Mouse (Mus musculus): Measurements from ENCODE around the gene Iqcb1.
A peak's percentile ranks its signal among the peaks of the same experiment; 100 is the strongest.
"Not testable (repeated sequence)": the region's sequence is repeated elsewhere in the genome, so short reads cannot be mapped to it uniquely, and the experiment has no call there.

Gene Iqcb1

DNA sequence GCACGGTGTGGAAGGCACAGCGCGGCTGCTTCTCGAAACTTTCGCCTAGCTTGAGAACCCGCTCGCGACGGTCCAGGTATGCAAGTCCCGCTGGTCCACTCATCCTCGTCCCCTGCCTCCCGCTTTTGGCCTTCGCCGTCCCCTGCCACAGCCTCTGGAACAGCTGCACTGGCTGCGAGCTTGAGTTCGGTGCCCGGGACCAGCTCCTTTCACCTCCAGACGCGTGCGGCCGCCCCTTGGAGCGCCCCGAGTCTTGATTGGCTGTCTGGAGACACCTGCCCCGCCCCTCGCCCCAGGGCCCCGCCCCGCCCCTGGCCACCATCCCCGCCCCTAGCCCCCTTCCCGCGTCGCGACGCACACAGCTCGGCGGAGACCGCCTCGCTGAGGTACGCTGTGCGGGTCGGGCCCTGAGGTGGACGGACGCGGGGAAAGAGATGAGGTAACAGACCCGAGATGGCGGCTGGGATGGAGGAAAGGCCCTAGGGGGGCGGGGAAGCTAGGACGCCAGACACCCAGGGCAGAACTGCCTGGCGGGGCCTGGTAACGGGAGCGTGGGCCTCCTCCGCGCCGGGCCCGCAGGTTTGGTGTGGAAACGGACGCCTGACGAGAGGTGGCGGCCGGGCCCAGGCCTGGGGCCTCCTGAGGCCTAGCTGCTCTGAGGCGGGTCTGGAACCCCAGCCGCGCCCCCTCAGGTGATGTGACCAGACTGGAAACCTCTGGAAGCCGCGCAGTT, at the start of gene Iqcb1:
TSS of gene Iqcb1 (plus strand) at position 332 of the 733 bp plus-strand sequence.
- DNase-seq (ENCODE audit: low spot score in 2 of 2) = peak; percentile 73 to 78

DNA sequence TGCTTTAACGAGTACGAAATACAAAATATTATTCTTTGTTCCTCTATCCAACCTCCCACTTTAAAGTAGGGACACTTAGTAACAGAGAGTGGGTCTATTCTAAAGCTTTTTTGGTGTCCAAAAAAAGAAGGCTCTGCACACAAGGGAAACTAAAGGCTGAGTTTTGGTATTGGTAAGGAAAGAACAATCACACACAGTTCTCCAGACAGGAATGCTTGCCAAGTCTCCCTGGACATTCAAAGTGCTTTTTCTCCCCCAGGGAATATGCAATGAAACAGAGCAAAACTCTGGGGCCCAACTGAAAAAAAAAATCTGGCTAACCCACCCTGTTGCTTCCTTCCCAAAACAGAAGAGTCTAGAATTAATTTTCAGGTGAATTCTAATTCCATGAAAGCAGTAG, 44.0 kb upstream of the Iqcb1 start:
- no peak for DNase-seq (ENCODE audit: low spot score in 2 of 2)

DNA sequence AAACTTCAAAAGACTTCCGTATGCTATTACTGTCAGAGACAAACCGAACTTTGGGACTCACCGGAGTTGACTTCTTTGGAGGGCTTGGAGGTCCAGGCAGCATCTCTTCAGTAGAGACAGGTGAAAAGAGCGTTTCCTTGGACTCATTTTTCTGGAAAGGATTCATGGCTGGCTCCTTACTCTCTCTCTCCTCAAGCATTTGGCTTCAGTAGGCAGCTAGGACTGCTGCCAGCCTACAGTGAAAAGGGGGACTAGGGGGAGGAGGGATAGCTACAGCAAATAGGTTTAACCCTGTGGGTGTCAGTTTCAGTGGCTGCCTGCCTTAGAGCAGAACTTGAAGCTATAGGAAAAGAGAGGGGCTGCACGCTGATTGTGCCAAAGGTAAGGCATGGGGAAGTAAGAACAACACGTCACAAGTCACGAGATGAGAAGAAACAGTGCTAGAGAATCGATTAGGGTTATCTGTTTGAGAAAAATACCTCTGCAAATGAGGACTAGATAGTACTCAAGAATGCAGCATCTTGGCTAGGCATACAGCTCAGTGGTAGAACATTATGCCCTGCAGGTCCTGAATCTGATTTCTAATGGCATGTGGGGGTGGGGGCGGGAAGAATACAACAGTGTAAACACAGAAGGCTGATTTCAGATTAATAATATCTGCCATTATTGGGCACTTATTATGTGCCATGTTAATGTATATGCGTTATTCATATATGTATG, 43.4 kb upstream of the Iqcb1 start, which contains the start of gene Slc15a2:
TSS of gene Slc15a2 (minus strand) at position 369 of the 720 bp plus-strand sequence.
- DNase-seq (ENCODE audit: low spot score in 2 of 2) = no peak

DNA sequence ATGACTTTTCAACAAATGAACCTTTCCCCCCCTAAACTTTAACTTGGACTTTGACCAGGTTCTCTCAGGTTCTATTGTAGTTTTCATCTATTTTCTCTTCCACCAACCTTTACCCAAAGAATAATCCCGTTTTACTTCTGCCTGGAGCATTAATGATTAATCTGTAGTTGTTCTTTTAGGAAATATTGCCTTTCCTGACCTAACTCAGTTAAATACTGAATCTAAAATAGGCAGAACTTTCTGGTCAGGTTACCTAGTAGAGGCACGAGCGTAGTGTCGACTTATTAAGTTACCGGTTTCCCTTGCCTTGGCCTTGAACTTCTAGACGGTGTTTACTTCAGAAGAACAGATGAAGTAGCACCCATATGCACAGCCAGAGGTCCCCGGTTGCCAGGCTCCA, 41.7 kb upstream of the Iqcb1 start:
- no peak for DNase-seq (ENCODE audit: low spot score in 2 of 2)

DNA sequence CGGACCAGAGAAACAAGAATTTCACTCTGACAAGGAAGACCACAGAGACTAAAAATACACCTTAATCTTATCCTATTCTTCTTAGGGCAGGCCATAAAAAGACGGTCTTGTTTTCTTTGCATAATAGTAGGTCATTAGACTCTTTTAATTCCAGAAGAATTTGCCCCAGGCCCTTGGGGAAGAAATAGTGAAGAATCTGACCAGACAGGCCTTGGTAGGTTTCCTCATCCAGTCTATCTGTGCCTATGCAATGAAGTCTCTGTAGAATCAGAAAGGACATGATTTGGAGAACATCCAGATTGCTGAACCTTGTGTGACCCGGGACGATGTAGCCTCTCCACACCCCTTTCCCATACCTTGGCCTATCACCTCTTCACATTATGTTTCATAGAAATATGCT, 38.0 kb upstream of the Iqcb1 start:
- DNase-seq (ENCODE audit: low spot score in 2 of 2) = no peak

DNA sequence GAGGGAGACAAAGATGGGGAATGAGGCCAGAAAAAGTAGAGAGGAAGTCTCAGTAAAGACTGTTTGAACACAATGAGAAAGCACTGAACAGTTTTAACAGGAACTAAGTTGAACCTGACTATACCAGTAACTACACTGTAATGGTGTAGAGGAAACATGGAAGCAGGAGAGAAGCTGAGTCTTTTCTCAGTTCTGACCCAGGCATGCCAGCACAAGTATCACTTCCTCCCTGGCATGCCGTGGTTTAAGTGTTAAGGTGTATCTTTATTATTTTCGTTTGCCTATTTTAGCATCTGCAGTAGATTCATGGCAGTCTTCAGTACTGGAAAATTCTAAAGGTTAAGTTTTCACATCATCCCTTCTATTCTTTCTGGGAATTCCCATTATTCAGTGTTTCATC, 33.2 kb upstream of the Iqcb1 start:
- no peak for DNase-seq (ENCODE audit: low spot score in 2 of 2)

DNA sequence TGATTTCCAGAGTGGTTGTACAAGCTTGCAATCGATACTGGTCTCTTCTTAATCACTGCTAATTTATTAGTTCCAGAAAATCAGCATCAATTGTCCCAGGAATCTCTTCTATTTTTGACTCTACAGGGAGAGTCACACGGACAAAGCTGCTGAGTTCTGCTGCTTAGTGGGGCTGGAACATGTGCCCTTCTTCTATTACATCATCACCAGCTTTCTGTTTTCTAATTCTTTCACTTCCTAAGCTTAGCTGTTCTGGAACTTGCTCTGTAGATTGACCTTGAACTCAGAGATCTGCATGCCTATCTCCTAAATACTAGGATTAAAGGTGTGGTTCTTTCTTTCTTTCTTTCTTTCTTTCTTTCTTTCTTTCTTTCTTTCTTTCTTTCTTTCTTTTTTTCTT, 29.9 kb upstream of the Iqcb1 start:
- no peak for DNase-seq (ENCODE audit: low spot score in 2 of 2)

DNA sequence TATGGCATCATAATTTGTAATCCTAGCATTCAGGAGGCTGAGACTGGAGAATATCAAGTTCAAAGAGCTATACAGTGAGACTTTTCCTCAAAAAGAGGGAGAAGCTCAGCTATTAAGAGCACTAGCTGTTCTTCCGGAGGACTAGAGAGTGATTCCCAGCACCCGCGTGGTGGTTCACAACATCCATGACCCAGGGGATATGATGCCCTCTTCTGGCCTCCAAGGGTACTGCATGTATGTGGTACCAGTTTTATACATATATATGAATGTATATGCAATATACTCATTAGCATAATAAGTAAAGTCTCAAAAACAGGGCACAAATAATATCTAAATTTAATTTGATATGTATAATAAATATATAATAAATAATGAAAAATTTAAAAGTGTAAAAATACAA, 25.8 kb upstream of the Iqcb1 start:
- DNase-seq (ENCODE audit: low spot score in 2 of 2) = no peak

DNA sequence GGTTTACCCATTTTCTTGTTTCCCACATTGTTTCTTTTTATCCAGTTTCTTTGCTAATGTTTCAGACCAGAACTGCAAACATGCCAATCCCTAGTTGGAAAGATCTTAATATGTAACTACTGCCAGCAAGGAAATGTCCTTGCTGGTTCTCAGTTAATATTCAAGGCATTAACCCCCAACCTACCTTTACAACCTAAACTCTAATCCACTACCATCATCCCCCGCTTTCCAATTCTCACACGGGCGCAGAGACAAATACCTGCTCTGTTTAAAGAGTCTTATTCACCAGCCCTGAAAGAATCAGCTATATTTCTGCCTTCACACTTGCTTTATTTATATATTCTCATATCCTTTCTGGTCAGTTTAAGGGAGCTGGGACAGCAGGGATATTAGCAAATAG, 19.6 kb upstream of the Iqcb1 start:
- no peak for DNase-seq (ENCODE audit: low spot score in 2 of 2)

DNA sequence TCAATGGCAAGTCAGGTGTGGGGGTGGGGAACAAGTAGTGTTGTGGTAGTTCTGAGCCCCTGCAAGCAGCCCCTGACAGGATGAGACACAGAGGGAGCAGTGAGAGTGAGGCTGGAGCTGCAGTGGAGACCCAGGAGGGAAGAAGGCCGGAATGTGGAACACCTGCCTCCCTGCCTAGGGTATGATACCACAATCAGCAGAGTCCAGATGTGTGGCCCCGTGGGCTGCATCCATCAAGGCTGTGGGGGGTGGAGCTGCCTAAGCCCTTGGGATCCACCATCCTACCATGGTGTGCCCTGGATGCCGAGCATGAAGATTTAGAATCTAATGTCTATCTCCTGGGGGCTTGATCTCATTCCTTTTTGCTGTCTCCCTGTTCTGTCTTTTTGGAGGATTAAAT, 14.5 kb upstream of the Iqcb1 start:
- DNase-seq (ENCODE audit: low spot score in 2 of 2) = no peak

DNA sequence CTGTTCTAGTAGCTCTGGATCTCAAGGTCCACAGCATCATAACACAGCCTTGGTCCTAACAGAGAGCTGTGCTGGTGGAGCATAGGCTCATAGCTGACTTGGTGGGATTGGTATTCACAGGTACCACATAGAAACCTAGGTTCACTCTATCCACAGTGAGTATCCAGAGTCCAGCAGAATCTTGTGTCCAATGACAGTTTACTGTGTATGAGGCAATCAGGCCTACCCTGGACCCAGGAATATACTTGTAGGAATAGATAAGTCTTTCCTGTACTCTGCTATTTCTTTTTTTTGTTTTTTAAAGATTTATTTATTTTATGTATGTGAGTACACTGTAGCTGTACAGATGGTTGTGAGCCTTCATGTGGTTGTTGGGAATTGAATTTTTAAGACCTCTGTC, 11.3 kb upstream of the Iqcb1 start:
- no peak for DNase-seq (ENCODE audit: low spot score in 2 of 2)

DNA sequence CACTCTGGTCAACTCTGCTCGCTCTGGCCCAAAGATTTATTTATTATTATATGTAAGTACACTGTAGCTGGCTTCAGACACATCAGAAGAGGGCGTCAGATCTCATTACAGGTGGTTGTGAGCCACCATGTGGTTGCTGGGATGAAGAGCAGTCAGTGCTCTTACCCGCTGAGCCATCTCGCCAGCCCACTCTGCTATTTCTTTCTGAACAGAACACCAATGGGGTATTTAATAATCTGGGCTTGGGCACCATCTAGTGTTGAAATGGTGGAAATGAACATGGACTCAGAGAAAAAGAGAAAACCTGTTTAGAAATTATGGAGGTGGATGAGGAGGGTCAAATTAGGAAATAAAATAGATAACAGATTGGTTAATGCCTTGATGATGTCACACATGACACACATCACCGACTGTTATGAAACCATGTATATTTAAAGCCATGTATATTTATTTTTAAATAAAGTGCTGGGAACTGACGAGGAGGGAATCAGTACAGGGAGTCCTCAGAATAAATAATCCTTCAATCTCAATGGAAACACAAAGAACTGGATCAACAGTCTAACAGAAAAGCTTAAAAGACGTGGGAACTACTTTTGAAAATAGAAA, 10.8 kb upstream of the Iqcb1 start:
- DNase-seq (ENCODE audit: low spot score in 2 of 2) = peak in 1 of 2 experiments; percentile 56

DNA sequence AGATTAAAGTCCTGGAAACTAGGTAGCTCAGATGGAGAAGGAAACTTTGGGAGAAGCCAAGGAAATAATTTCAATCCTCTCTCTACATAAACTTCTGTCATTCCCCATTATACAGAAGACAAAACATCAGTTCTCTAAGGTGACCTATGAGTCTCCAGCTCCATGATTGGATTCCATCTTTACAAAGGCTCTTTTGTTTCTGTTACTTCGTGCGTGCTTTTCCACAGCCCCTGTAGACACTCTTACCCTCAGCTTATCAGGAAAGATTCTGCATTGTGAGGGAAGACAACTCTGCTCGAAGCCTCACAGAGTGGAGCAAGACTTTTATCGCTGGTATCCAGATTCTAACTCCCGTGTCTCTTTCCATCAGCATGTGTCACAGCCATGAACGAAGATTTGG, 8.2 kb upstream of the Iqcb1 start:
- DNase-seq (ENCODE audit: low spot score in 2 of 2) = no peak

DNA sequence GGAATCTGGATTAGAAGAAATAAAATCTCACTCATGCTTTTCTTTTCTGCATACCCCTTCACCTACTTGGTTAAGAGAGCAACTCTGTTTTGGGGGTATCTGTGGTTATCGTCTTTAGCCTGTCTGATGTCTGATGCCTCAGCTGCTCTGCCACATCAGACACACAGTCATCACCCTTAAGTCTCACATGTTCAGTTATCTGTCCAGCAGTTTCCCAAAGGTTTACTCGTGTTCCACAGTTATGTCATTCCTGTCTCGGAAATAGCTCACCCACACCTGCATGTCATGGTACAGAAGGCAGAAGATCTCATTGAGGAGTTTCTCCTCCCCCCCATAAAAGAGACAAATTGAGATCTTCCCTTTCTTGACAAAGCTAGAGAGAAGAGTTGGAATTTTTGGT, 7.4 kb upstream of the Iqcb1 start:
- DNase-seq (ENCODE audit: low spot score in 2 of 2) = no peak

DNA sequence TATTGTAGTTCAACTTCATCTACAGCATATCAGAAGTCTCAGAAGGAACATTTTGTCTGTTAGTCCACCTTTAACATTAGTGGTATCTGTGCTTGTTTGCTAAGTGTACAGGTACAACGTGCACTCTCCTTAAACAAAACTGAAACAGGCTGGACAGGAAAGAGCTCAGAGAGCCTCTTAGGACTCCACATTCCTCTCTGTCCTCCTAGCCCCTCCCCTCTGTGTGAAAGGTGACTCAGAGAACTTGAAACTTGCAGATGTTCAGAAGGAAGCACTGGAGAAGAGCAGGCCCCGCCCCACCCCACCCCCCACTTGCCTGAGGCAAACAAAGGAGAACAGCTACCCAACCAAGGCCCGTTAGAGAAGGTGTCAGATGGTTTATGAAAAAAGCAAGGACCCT, 6.7 kb upstream of the Iqcb1 start:
- DNase-seq (ENCODE audit: low spot score in 2 of 2) = no peak

DNA sequence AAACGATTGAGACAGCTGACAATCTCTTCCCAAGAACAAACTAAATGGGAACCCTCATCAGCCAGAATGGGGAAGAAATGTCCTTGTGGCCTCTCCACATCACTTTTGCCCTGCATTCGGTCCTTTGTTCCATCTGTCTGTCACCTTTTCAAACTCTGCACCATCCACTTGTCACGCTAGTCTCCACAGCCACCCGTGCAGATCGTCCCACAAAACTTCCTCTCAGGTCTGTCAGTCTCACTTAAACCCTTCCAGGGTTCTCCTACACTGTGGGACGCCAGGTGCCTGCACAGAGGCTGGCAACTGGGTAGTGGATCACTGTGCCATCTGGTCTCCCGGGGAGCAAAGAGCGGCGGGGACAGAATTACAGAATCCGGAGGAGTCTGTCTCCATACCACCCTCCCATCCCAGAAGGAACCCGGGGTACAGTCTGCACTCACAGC, 553 bp upstream of the Iqcb1 start:
- DNase-seq (ENCODE audit: low spot score in 2 of 2) = no peak

DNA sequence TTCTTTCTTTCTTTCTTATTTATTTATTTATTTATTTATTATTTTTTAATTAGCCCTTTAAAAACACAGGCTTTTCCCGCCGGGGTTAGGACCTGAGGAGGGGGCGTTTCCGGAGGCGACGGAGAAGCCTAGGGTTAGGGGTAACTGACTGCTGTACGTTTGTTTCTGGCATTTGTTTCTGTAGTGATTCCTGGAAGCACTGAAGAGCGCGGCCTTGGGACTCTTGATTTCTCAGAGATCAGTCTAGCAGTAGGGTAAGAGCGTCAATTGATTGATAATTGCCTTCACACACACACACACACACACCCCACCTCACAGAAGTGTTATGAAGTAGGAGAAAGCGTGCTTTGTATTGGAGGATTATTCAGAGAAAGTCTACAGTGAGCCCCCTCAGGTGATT, 635 bp downstream of the Iqcb1 start:
- no peak for DNase-seq (ENCODE audit: low spot score in 2 of 2)

DNA sequence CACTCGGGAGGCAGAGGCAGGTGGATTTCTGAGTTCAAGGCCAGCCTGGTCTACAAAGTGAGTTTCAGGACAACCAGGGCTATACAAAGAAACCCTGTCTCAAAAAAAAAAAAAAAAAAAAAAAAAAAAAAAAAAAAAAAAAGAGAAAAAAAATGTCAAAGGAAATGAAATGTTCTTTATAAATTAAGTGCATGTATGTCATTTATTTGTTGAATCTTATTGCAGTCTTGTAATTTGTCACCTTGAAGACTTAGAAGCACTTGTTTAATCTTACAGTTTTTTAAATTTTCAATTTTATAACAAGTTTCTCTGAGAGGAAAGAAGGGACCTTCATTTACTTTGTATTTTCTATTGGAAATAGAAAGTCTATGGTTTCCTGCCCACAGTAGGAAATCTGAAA, 18.7 kb downstream of the Iqcb1 start:
- not testable (repeated sequence) for DNase-seq (ENCODE audit: low spot score in 2 of 2)

DNA sequence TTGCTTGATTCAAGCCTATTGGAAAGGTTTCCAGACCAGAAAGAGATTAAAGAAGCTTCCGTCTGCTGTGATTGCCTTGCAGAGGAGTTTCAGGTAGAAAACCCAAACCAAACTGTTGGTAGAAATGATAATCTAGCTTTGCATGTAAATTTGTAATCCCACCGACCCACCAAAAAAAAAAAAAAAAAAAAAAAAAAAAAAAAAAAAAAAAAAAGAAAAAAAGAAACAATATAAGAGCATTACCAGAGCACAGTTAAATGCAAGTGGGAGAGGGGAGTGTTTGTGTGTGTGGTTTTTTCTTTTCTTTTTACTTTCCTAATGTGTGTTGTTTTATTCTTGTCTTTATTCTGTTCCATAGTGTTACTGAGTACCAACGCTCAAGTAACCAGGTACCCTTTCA, 23.0 kb downstream of the Iqcb1 start:
- no peak for DNase-seq (ENCODE audit: low spot score in 2 of 2)

DNA sequence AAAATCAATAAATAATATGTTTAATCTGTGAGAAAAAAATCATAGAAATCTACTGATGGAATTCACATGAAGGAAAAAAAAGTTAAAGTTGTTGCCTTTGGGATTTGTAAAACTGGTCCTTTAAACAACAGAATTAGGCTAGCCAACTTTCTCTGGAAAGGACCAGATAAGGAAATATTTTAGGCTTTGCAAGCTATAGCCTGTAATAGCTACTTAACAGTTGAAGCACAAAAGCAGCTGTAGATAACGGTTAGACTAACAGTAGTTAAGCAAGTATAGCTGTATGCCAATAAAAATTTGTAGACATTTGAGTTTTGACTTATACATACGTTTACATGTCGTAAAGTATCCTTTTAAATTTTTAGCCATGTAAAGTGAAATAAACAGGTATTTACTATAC, 35.4 kb downstream of the Iqcb1 start:
- DNase-seq (ENCODE audit: low spot score in 2 of 2) = no peak

DNA sequence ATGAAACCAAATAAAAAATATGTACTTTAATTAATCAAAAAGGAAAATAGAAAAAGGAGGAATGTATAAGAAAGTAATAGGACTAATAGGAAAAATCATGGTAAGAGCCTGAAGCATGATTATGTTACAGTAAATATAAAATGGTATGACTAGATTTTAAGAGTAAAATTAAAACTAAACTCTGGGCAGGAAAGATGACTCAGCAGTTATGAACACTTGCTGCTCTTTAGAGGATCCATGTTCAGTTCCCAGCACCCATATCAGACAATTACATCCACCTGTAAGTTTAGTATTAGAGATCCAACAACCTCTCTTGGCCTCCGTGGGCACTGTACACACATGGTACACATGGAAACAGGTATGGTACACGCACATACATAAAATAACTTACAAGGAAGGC, 41.3 kb downstream of the Iqcb1 start:
- DNase-seq (ENCODE audit: low spot score in 2 of 2) = no peak

DNA sequence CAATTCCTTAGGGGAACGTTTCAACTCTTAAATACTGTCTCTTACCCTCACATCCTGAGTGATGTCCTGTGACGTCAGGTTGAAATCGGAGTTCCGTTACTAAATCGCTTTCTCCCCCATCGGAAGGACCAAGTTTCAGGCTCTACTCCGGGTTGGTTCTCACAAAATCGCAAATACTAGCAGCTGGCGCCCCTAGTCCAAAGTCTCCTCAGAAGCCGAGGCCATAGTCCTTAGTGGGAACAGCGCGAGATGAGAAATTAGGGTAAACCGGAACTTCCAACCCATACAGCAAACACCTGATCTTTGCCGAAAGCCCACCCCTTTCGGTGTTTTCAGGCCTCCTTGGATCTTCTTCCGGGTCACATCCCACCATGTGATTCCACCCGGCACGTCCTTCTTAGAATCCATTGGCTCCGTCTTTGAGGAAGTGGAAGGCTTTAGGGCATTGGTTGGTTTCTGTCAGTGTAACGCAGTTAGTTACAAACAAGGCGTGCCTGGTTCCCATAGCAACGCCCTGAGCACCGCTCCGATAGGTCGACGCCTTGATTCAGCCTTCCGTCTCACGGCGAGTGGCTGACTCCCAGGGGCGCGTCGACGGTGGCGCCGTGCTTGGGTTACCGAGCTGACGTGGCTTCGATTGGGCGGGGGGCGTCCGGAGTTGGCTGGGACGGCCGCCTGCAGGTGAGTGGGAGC, 46.5 kb downstream of the Iqcb1 start, which contains the start of the genes Eaf2 and Golgb1:
TSS of gene Eaf2 (minus strand) at position 421 of the 693 bp plus-strand sequence.
TSS of gene Golgb1 (plus strand) at position 558 of the 693 bp plus-strand sequence.
- peak; percentile 83 to 88 for DNase-seq (ENCODE audit: low spot score in 2 of 2)
